Mouse (Mus musculus): ENCODE results near the gene Nrde2. TPM values are rescaled to one million over a fixed set of nuclear protein-coding genes. Genes with fewer than 3 reads are reported as not detected.

Gene Nrde2
- total and polyA plus RNA-seq, 3 experiments: 16.5 to 17.2 TPM; not detected in 1

DNA sequence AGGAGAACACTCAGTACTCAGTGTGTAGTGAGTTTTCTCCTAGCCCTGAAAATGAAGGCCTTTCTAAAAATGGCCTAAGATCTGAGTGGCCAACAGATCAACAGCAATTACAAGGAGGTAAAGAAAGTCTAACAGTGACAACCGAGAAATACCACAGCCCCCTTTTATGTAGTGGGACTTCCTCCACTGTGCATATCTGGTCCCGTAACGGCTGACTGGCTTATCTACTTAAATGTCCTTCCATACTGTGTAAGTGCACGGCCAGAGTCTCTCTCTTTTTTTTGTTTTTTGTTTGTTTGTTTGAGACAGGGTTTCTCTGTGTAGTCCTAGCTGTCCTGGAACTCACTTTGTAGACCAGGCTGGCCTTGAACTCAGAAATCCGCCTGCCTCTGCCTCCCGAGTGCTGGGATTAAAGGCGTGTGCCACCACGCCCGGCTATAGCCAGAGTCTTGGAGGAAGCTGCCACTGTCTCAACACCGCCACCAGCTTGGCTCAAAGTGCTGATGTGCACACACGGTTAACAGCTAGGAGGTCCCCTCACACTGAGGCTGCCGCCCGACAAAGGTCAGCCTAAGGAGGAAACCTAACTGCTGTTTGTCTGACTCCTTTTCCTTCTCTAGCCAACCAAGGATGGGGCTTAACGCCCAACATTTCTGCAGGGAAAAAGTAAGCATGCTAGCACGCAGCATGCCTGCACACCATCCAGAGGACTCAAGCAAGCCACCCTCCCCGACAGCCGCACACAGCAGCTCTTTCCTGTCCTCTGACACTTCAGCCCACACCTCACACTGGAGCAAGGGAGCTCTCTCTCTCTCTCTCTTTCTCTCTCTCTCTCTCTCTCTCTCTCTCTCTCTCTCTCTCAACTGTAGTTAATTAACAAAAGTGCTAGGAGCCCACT lies 32.2 kb downstream of the Nrde2 start (continued):
- TF ChIP-seq NELFE (IDR thresholded peaks at IDR 0.05; ENCODE audit: low read depth, low read length) (no peak), MAX (IDR thresholded peaks at IDR 0.05; ENCODE audit: low read length) (no peak), CHD2 (IDR thresholded peaks at IDR 0.05; ENCODE audit: low read length) (no peak), TAL1 (IDR thresholded peaks at IDR 0.05; ENCODE audit: low read length) (no peak), TBP (IDR thresholded peaks at IDR 0.05; ENCODE audit: low read depth, low read length) (peak; percentile 54; the same call in 1 of the 2 replicates), SIN3A (IDR thresholded peaks at IDR 0.05; ENCODE audit: low read length) (no peak; the same call in 1 of the 2 replicates), SMC3 (IDR thresholded peaks at IDR 0.05; ENCODE audit: low read depth, low read length) (no peak), ELF1 (IDR thresholded peaks at IDR 0.05; ENCODE audit: low read depth, low read length) (no peak), BHLHE40 (IDR thresholded peaks at IDR 0.05; ENCODE audit: borderline replicate concordance, low read depth, low read length) (no peak), CTCF (IDR thresholded peaks at IDR 0.05 in 2 of 3, conservative IDR thresholded peaks at IDR 0.05 in 1 of 3; ENCODE audit: control insufficient read depth in 1 of 3, insufficient read depth in 1 of 3, low read depth in 2 of 3, low read length in 3 of 3, poor library complexity in 1 of 3, severe bottlenecking in 1 of 3) (no peak), USF2 (IDR thresholded peaks at IDR 0.05; ENCODE audit: borderline replicate concordance in 1 of 2, insufficient read depth in 1 of 2, low read depth in 1 of 2, low read length in 2 of 2) (no peak), EP300 (IDR thresholded peaks at IDR 0.05; ENCODE audit: low read depth in 1 of 2, low read length in 2 of 2) (peak; percentile 33 to 58), MXI1 (IDR thresholded peaks at IDR 0.05; ENCODE audit: low read depth, low read length) (no peak), KAT2A (conservative IDR thresholded peaks at IDR 0.05; ENCODE audit: low read depth, low read length) (no peak), TCF12 (IDR thresholded peaks at IDR 0.05; ENCODE audit: low read depth, low read length) (0 out of 2 replicates have a peak, but pooled peaks have one; percentile 10), USF1 (IDR thresholded peaks at IDR 0.05; ENCODE audit: low read depth, low read length) (no peak)

DNA sequence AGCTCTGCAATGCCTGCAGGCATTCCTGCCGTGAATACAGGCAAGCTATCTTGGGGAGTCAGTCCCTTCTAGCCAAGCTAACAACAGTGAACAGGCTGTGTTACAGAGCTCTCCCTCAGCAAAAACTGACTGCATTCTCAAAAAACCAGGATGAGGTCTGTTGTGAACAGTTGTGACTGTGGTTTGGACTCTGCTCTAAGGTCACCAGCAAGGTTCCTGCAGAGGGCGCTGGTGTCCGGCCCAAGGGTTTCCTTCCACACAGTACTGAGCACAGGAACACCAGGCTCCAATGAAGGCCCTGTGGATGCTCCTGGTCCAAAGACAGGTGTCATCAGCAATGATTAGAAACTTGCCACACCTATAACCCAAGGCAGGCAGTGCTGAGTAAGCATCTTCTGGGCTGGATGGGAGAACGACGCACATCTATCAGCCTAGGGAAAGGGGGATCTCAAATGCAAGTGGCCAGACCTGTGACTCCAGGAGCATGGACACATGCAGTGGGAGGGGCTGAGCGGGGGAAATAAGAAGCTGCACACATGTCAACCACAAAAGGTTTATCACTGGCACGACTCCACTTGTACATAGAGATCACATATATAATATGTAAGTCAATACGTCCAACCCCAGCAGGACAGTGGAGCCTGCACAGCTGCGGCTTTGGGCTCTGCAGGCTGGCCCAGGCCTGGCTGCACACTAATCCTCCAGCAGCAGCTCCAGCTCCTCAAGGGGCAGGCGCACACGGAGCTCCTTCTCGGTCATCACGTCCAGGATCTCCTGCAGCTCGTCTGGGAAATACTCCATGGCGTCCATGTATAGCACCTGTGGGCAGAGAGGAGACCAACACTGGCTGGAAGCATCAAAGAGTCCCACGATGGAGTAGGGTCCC lies 34.3 kb downstream of the Nrde2 start:
- no peak for TF ChIP-seq MXI1 (IDR thresholded peaks at IDR 0.05; ENCODE audit: low read depth, low read length)
- no peak for TF ChIP-seq RCOR1 (IDR thresholded peaks at IDR 0.05; ENCODE audit: low read depth, low read length)
- no peak for TF ChIP-seq EP300 (IDR thresholded peaks at IDR 0.05; ENCODE audit: low read depth in 1 of 2, low read length in 2 of 2)
- no peak for TF ChIP-seq SIN3A (IDR thresholded peaks at IDR 0.05; ENCODE audit: low read length)
- TF ChIP-seq CTCF (IDR thresholded peaks at IDR 0.05 in 2 of 3, conservative IDR thresholded peaks at IDR 0.05 in 1 of 3; ENCODE audit: control insufficient read depth in 1 of 3, insufficient read depth in 1 of 3, low read depth in 2 of 3, low read length in 3 of 3, poor library complexity in 1 of 3, severe bottlenecking in 1 of 3): peak; percentile 50 to 68 (median 53)
- TF ChIP-seq MAFK (IDR thresholded peaks at IDR 0.05; ENCODE audit: borderline replicate concordance, low read depth, low read length): peak; percentile 63
- no peak for TF ChIP-seq GATA1 (IDR thresholded peaks at IDR 0.05; ENCODE audit: low read depth, low read length)
- TF ChIP-seq TCF12 (IDR thresholded peaks at IDR 0.05; ENCODE audit: low read depth, low read length): no peak
- peak; percentile 29 for TF ChIP-seq POLR2AphosphoS2 (IDR thresholded peaks at IDR 0.05; ENCODE audit: low read length)
- no peak for TF ChIP-seq BHLHE40 (IDR thresholded peaks at IDR 0.05; ENCODE audit: borderline replicate concordance, low read depth, low read length)
- no peak for TF ChIP-seq ZKSCAN1 (IDR thresholded peaks at IDR 0.05; ENCODE audit: low read depth, low read length)
- TF ChIP-seq ZNF384 (IDR thresholded peaks at IDR 0.05; ENCODE audit: low read depth, low read length): no peak
- TF ChIP-seq RAD21 (IDR thresholded peaks at IDR 0.05; ENCODE audit: low read depth, low read length): peak; percentile 28
- TF ChIP-seq ZMIZ1 (IDR thresholded peaks at IDR 0.05; ENCODE audit: low read depth, low read length): 0 out of 2 replicates have a peak, but pooled peaks have one; percentile 5
- TF ChIP-seq MYC (IDR thresholded peaks at IDR 0.05; ENCODE audit: low read depth, low read length): no peak
- peak; percentile 33 for TF ChIP-seq SMC3 (IDR thresholded peaks at IDR 0.05; ENCODE audit: low read depth, low read length)
- TF ChIP-seq ZC3H11A (IDR thresholded peaks at IDR 0.05; ENCODE audit: low read depth, low read length): no peak
- TF ChIP-seq MAX (IDR thresholded peaks at IDR 0.05; ENCODE audit: low read length): no peak
- peaks cover 12 to 15% of the 10 kb centered on the region in 2 experiments for H3K4me1 ChIP-seq (ENCODE audit: control insufficient read depth in 1 of 2, insufficient read depth in 2 of 2, low read length in 2 of 2)
- no peak overlapping the region for H3K9ac ChIP-seq (ENCODE audit: control insufficient read depth, low read depth, low read length, poor library complexity, severe bottlenecking)
- no peaks in the 10 kb centered on the region for H3K79me2 ChIP-seq (ENCODE audit: control insufficient read depth, insufficient read depth, low read length, poor library complexity)
- DNase-seq (ENCODE audit: low read depth, low spot score): peak; percentile 46
- H3K27me3 ChIP-seq (ENCODE audit: control insufficient read depth in 1 of 2, insufficient read depth in 2 of 2, low read length in 2 of 2): no peaks in the 10 kb centered on the region
- H3K4me3 ChIP-seq (ENCODE audit: control insufficient read depth in 1 of 2, insufficient read depth in 1 of 2, low read depth in 2 of 2, low read length in 2 of 2): no peak overlapping the region
- H3K27ac ChIP-seq (ENCODE audit: control insufficient read depth, low read depth, low read length): no peak overlapping the region
- no peaks in the 10 kb centered on the region for H3K9me3 ChIP-seq (replicated peaks; ENCODE audit: insufficient read depth, low read length)
- peaks cover 5 to 9% of the 10 kb centered on the region in 2 experiments for H3K36me3 ChIP-seq (ENCODE audit: control insufficient read depth in 1 of 2, insufficient read depth in 2 of 2, low read length in 2 of 2)

Data from MEL (cell line).